Mouse (Mus musculus): ENCODE measurements at regions not wholly inside any gene's neighbourhood (a gene's known extent, or its start where the extent isn't known, plus 50 kb on each side); places are given as distances from the start of the nearest gene placed in this dataset.

DNA sequence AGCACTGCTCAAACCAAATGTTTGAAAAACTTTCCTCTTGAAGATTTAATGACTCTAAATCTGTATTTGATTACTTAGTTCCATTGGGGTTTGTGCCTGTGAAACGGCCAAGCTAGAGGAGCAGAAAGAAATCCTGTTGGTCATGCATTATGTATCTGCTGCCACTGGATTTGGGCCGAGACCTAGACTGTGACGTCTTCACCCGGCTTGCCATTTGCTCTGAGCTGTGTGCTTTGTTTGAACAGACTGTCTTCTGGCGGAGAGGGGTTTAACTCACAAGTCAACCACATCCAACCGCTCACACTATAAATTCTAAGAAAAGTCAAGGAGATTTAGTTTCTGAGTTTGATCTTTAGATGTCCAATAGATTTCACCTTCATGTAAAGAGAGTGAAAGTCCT lies 503.6 kb downstream of the Nuf2 start:
- no peak for TF ChIP-seq CEBPB (IDR thresholded peaks at IDR 0.05; ENCODE audit: low read depth)
- TF ChIP-seq USF1 (IDR thresholded peaks at IDR 0.05; ENCODE audit: low read depth) = no peak
- TF ChIP-seq MYOD1 (IDR thresholded peaks at IDR 0.05; ENCODE audit: control insufficient read depth, insufficient read length, low read depth) = no peak
- no peak for TF ChIP-seq FOSL1 (IDR thresholded peaks at IDR 0.05; ENCODE audit: insufficient read depth, low read length, poor library complexity, severe bottlenecking)
- TF ChIP-seq MYOG (IDR thresholded peaks at IDR 0.05; ENCODE audit: control insufficient read depth, extremely low read depth, insufficient read length) = no peak
- no peak for TF ChIP-seq MAX (IDR thresholded peaks at IDR 0.05)
- no peak for TF ChIP-seq CTCF (IDR thresholded peaks at IDR 0.05; ENCODE audit: control insufficient read depth, insufficient read depth, insufficient read length)
- Histone ChIP-seq H3K36me3 (ENCODE audit: control insufficient read depth, insufficient read depth) (no peaks in the 10 kb centered on the region), H3K4me3 (ENCODE audit: insufficient read depth, poor library complexity, severe bottlenecking) (no peak overlapping the region), H3K79me2 (ENCODE audit: control insufficient read depth, insufficient read depth) (no peaks in the 10 kb centered on the region), H3K79me3 (ENCODE audit: low read depth) (no peaks in the 10 kb centered on the region), H3ac (ENCODE audit: control insufficient read depth, insufficient read length, low read depth) (no peak overlapping the region), H3K27me3 (ENCODE audit: control insufficient read depth, insufficient read depth, insufficient read length) (no peaks in the 10 kb centered on the region)

DNA sequence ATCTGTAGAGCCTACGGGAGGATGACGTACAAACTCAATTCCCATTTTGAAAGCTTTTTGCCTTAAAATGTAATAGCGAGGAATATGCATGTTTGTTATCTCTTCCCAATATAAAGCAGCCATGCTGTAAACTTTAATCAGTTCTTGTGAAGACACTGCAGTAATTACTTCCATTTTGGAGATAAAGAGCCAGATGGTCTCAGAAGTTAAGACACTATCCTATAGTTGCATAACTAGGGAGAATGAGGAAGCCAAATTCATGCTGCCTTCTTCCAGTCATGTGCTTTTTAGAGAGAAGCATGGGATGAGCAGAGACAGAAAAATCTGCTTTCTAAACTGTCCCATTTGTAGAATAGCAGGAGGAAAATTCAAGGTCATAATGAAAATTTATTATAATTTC lies 504.0 kb downstream of the Nuf2 start:
- Histone ChIP-seq H3K27me3 (ENCODE audit: control insufficient read depth, insufficient read depth, insufficient read length) (no peaks in the 10 kb centered on the region), H3K79me3 (ENCODE audit: low read depth) (no peaks in the 10 kb centered on the region), H3K4me3 (ENCODE audit: insufficient read depth, poor library complexity, severe bottlenecking) (no peak overlapping the region), H3K36me3 (ENCODE audit: control insufficient read depth, insufficient read depth) (no peaks in the 10 kb centered on the region), H3K79me2 (ENCODE audit: control insufficient read depth, insufficient read depth) (no peaks in the 10 kb centered on the region), H3ac (ENCODE audit: control insufficient read depth, insufficient read length, low read depth) (no peak overlapping the region)
- TF ChIP-seq CTCF (IDR thresholded peaks at IDR 0.05; ENCODE audit: control insufficient read depth, insufficient read depth, insufficient read length) (no peak), MYOG (IDR thresholded peaks at IDR 0.05; ENCODE audit: control insufficient read depth, extremely low read depth, insufficient read length) (no peak), USF1 (IDR thresholded peaks at IDR 0.05; ENCODE audit: low read depth) (no peak), MAX (IDR thresholded peaks at IDR 0.05) (no peak), FOSL1 (IDR thresholded peaks at IDR 0.05; ENCODE audit: insufficient read depth, low read length, poor library complexity, severe bottlenecking) (no peak), CEBPB (IDR thresholded peaks at IDR 0.05; ENCODE audit: low read depth) (no peak), MYOD1 (IDR thresholded peaks at IDR 0.05; ENCODE audit: control insufficient read depth, insufficient read length, low read depth) (no peak)

DNA sequence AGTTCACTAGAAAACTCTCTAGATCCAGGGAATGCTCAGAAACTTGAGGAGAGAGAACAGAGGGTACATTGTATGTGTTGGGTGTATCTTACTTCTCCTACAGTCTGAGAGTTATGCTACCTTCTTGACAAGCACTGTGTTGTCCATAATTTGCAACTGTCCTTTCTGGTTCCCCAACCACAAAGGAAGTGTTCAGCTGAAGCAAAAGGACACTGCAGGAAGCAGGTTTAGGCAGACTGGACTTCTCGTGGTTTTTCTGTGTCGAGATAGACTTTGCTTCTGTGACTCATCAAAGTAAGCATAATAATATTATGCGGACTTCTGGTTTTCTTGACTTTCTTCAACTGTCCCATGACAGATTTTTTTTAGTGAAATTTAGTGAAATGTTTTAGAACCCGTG lies 506.7 kb downstream of the Nuf2 start:
- Histone ChIP-seq H3K79me3 (ENCODE audit: low read depth) (no peaks in the 10 kb centered on the region), H3K4me3 (ENCODE audit: insufficient read depth, poor library complexity, severe bottlenecking) (no peak overlapping the region), H3K27me3 (ENCODE audit: control insufficient read depth, insufficient read depth, insufficient read length) (no peaks in the 10 kb centered on the region), H3K36me3 (ENCODE audit: control insufficient read depth, insufficient read depth) (no peaks in the 10 kb centered on the region), H3K79me2 (ENCODE audit: control insufficient read depth, insufficient read depth) (no peaks in the 10 kb centered on the region), H3ac (ENCODE audit: control insufficient read depth, insufficient read length, low read depth) (no peak overlapping the region)
- no peak for TF ChIP-seq MYOG (IDR thresholded peaks at IDR 0.05; ENCODE audit: control insufficient read depth, extremely low read depth, insufficient read length)
- no peak for TF ChIP-seq FOSL1 (IDR thresholded peaks at IDR 0.05; ENCODE audit: insufficient read depth, low read length, poor library complexity, severe bottlenecking)
- no peak for TF ChIP-seq MYOD1 (IDR thresholded peaks at IDR 0.05; ENCODE audit: control insufficient read depth, insufficient read length, low read depth)
- no peak for TF ChIP-seq MAX (IDR thresholded peaks at IDR 0.05)
- no peak for TF ChIP-seq CTCF (IDR thresholded peaks at IDR 0.05; ENCODE audit: control insufficient read depth, insufficient read depth, insufficient read length)

DNA sequence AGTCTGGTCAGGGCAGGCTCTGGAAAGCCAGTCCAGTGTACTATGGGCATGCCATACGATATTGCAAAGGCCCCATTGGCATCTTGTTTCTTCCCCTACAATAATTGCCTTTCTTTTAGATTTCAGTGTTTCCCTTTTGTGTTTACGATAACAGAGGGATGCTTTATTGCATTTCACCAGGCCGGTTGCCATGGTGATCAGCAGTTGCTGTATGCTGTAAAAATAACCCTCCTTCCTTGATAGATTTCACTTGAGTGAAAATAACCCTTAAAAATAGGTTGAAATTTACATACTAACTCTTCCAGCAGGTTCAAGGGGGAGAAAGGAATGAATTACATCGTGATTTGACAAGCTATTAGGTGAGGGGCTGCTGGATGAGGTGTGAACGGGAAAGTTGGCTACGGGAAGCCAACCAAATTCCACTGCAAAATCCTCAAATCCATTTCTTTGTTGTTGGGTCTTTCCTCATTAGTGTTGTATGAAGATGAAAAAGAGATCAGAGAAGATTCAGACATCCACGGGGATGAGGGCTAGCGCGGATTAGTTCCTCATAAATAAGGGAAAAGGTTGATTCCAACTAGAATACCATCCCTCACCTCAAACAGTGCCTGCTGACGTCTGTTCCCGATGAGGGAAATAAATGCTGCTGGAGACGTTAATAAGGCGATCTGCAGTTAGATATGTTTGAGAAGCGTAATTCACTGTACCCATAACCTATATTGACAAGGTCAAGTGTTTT lies 539.6 kb downstream of the Nuf2 start:
- no peaks in the 10 kb centered on the region for H3K27me3 ChIP-seq (ENCODE audit: control insufficient read depth, insufficient read depth, insufficient read length)
- no peak overlapping the region for H3K4me3 ChIP-seq (ENCODE audit: insufficient read depth, poor library complexity, severe bottlenecking)
- H3K79me2 ChIP-seq (ENCODE audit: control insufficient read depth, insufficient read depth) = no peaks in the 10 kb centered on the region
- H3ac ChIP-seq (ENCODE audit: control insufficient read depth, insufficient read length, low read depth) = no peak overlapping the region
- TF ChIP-seq MAX (IDR thresholded peaks at IDR 0.05) (no peak), CTCF (IDR thresholded peaks at IDR 0.05; ENCODE audit: control insufficient read depth, insufficient read depth, insufficient read length) (no peak), MYOD1 (IDR thresholded peaks at IDR 0.05; ENCODE audit: control insufficient read depth, insufficient read length, low read depth) (no peak), CEBPB (IDR thresholded peaks at IDR 0.05; ENCODE audit: low read depth) (no peak), FOSL1 (IDR thresholded peaks at IDR 0.05; ENCODE audit: insufficient read depth, low read length, poor library complexity, severe bottlenecking) (no peak), USF1 (IDR thresholded peaks at IDR 0.05; ENCODE audit: low read depth) (no peak)
- H3K79me3 ChIP-seq (ENCODE audit: low read depth) = no peaks in the 10 kb centered on the region
- no peaks in the 10 kb centered on the region for H3K36me3 ChIP-seq (ENCODE audit: control insufficient read depth, insufficient read depth)

DNA sequence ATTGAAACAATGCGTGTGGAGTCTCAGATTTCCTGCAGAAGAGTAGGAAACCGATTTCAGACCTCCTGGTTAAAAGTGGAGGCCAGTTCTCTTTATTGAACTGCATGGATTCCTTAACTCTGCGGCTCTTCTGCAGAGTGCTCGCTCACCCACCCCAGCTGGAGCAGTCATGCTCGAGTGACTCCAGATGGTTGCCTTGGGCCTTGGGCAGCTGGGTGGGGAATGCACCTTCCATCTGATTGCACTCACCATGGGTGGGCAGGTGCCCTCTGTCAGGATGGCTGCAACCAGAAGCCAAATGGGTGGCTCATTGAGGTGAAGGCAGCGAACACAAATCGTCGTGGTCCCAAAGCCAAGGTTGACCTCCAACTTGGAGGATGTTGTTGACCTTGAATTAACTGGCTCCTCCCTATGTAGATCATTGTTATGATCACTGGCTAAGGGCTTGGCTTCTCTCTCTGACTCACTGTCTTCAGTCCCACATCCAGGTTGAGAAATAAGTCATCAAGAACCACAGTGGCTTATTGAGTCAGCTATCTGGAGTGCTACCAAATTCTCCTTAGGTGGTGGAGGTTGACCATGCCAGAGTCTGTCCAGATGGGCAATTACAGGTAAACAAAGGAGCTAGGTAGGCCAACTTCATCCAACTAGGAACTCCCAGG lies 543.1 kb upstream of the Pbx1 start:
- Histone ChIP-seq H3K4me3 (ENCODE audit: insufficient read depth, poor library complexity, severe bottlenecking) (no peak overlapping the region), H3K79me3 (ENCODE audit: low read depth) (no peaks in the 10 kb centered on the region), H3ac (ENCODE audit: control insufficient read depth, insufficient read length, low read depth) (no peak overlapping the region), H3K36me3 (ENCODE audit: control insufficient read depth, insufficient read depth) (no peaks in the 10 kb centered on the region), H3K27me3 (ENCODE audit: control insufficient read depth, insufficient read depth, insufficient read length) (no peaks in the 10 kb centered on the region), H3K79me2 (ENCODE audit: control insufficient read depth, insufficient read depth) (no peaks in the 10 kb centered on the region)
- no peak for TF ChIP-seq MYOG (IDR thresholded peaks at IDR 0.05; ENCODE audit: control insufficient read depth, extremely low read depth, insufficient read length)
- TF ChIP-seq CTCF (IDR thresholded peaks at IDR 0.05; ENCODE audit: control insufficient read depth, insufficient read depth, insufficient read length) = no peak
- no peak for TF ChIP-seq MAX (IDR thresholded peaks at IDR 0.05)
- TF ChIP-seq USF1 (IDR thresholded peaks at IDR 0.05; ENCODE audit: low read depth) = no peak
- TF ChIP-seq FOSL1 (IDR thresholded peaks at IDR 0.05; ENCODE audit: insufficient read depth, low read length, poor library complexity, severe bottlenecking) = no peak
- no peak for TF ChIP-seq MYOD1 (IDR thresholded peaks at IDR 0.05; ENCODE audit: control insufficient read depth, insufficient read length, low read depth)
- no peak for TF ChIP-seq CEBPB (IDR thresholded peaks at IDR 0.05; ENCODE audit: low read depth)
